Comparison of ENCODE assay signal across 8 mouse cellular contexts in genomic region chr17:83707372-83707771, GRCm38 (mm10). TPM values are rescaled to one million over a fixed set of nuclear protein-coding genes. Genes with fewer than 3 reads are reported as not detected.
DNase-seq lines count a peak whose midpoint lies in the region; ATAC-seq and TF ChIP-seq lines count a peak whose summit lies in the region.

No protein-coding gene starts in this region.

- H3K27ac ChIP-seq in heart, postnatal 0 days (ENCODE audit: low read depth): no peak overlapping the region
- no peak overlapping the region for H3K27ac ChIP-seq in forebrain, postnatal 0 days (ENCODE audit: low read depth, low read length)
- no peak overlapping the region for H3K27ac ChIP-seq in midbrain, embryonic 12.5 days (replicated peaks)

- intact Hi-C loops in heart, postnatal 36 days (cut with DNase I): loop anchor here (5.0 to 10.0 kb wide), 2 partner anchors 190 to 433 kb away; partner anchors contain the start of gene Cox7a2l
- intact Hi-C loops in left cerebral cortex, postnatal 4 days (cut with DNase I): loop anchor here (5.0 kb wide), 1 partner anchor 75 kb away; the partner anchor contains the start of gene Kcng3

- no peak for DNase-seq in heart, postnatal 0 days (ENCODE audit: low spot score)
- DNase-seq in heart, postnatal 36 days: no peak
- DNase-seq in forebrain, postnatal 0 days: no peak
- DNase-seq in frontal cortex, postnatal 10 days (ENCODE audit: low spot score in 2 of 2): no peak
- DNase-seq in layer of hippocampus, postnatal 36 days: no peak
- no peak for DNase-seq in left cerebral cortex, postnatal 4 days

- H3K4me2 ChIP-seq in heart, postnatal 0 days (ENCODE audit: low read depth, low read length): peak overlapping the region; percentile 95; the same call in 1 of the 2 replicates
- peak overlapping the region; percentile 93 for H3K4me2 ChIP-seq in forebrain, postnatal 0 days (ENCODE audit: low read depth)
- H3K4me2 ChIP-seq in midbrain, embryonic 12.5 days (replicated peaks): peak overlapping the region; percentile 86; the same call in 1 of the 2 replicates

- H3K4me1 ChIP-seq in heart, postnatal 0 days (ENCODE audit: control insufficient read depth, insufficient read depth): no peaks in the 10 kb centered on the region
- H3K4me1 ChIP-seq in E14TG2a.4 (replicated peaks; ENCODE audit: low read depth, low read length): peaks cover 82% of the 10 kb centered on the region
- no peaks in the 10 kb centered on the region for H3K4me1 ChIP-seq in forebrain, postnatal 0 days (ENCODE audit: insufficient read depth)
- peaks cover 19% of the 10 kb centered on the region for H3K4me1 ChIP-seq in midbrain, embryonic 12.5 days

- TF ChIP-seq EP300 in heart, postnatal 0 days (IDR thresholded peaks at IDR 0.05; ENCODE audit: low read depth): no peak

- no peak overlapping the region for H3K9ac ChIP-seq in heart, postnatal 0 days (replicated peaks; ENCODE audit: low read depth, low read length)
- H3K9ac ChIP-seq in forebrain, postnatal 0 days: peak overlapping the region; percentile 80; the same call in 1 of the 2 replicates
- H3K9ac ChIP-seq in midbrain, embryonic 12.5 days (replicated peaks): no peak overlapping the region

- H3K4me3 ChIP-seq in heart, postnatal 0 days (ENCODE audit: low read depth, low read length): 0 out of 2 replicates have a peak overlapping the region, but pooled peaks have one; percentile 85
- H3K4me3 ChIP-seq in E14TG2a.4 (replicated peaks; ENCODE audit: low read length): peak overlapping the region; percentile 92
- H3K4me3 ChIP-seq in forebrain, postnatal 0 days (ENCODE audit: low read depth, low read length): no peak overlapping the region
- no peak overlapping the region for H3K4me3 ChIP-seq in midbrain, embryonic 12.5 days

- H3K9me3 ChIP-seq in heart, postnatal 0 days (replicated peaks; ENCODE audit: control insufficient read depth, low read length): no peaks in the 10 kb centered on the region
- no peaks in the 10 kb centered on the region for H3K9me3 ChIP-seq in E14TG2a.4 (ENCODE audit: low read length)
- no peaks in the 10 kb centered on the region for H3K9me3 ChIP-seq in forebrain, postnatal 0 days (ENCODE audit: low read length)
- no peaks in the 10 kb centered on the region for H3K9me3 ChIP-seq in midbrain, embryonic 12.5 days

- no peaks in the 10 kb centered on the region for H3K27me3 ChIP-seq in heart, postnatal 0 days (ENCODE audit: control insufficient read depth, insufficient read depth, low read length)
- H3K27me3 ChIP-seq in E14TG2a.4 (ENCODE audit: insufficient read depth, low read length): no peaks in the 10 kb centered on the region
- H3K27me3 ChIP-seq in forebrain, postnatal 0 days (ENCODE audit: insufficient read depth, low read length): no peaks in the 10 kb centered on the region
- no peaks in the 10 kb centered on the region for H3K27me3 ChIP-seq in midbrain, embryonic 12.5 days

- WGBS in heart, postnatal 0 days: 83% methylated on average over 4 of the region's 4 CpGs
- WGBS in forebrain, postnatal 0 days: 68% methylated on average over 4 of the region's 4 CpGs
- WGBS in midbrain, embryonic 12.5 days: 80% methylated on average over 4 of the region's 4 CpGs

- no peak for TF ChIP-seq CTCF in heart, postnatal 0 days (IDR thresholded peaks at IDR 0.05; ENCODE audit: low read depth)
- no peak for TF ChIP-seq CTCF in E14TG2a.4 (conservative IDR thresholded peaks at IDR 0.05; ENCODE audit: low read length)
- TF ChIP-seq CTCF in forebrain, postnatal 0 days (IDR thresholded peaks at IDR 0.05; ENCODE audit: low read depth): no peak

- H3K36me3 ChIP-seq in heart, postnatal 0 days (replicated peaks; ENCODE audit: control insufficient read depth, insufficient read depth, low read length): peaks cover 12% of the 10 kb centered on the region
- peaks cover 47% of the 10 kb centered on the region for H3K36me3 ChIP-seq in E14TG2a.4 (ENCODE audit: insufficient read depth, low read length)
- 0 out of 2 replicates have a peak, but pooled peaks cover 3% of the 10 kb centered on the region for H3K36me3 ChIP-seq in forebrain, postnatal 0 days (ENCODE audit: insufficient read depth)
- 0 out of 2 replicates have a peak, but pooled peaks cover 2% of the 10 kb centered on the region for H3K36me3 ChIP-seq in midbrain, embryonic 12.5 days

- no peak for ATAC-seq in heart, postnatal 0 days (ENCODE audit: insufficient read depth, low read depth)
- ATAC-seq in forebrain, postnatal 0 days: no peak
- ATAC-seq in midbrain, embryonic 12.5 days (ENCODE audit: low FRiP score, low read depth): no peak

RNA-seq across cellular contexts. Expression of gene Mta3, which starts 1.4 kb away (rescaled TPM):
- 28.3 and 34.7 TPM in 2 replicates for total RNA-seq in heart, postnatal 0 days (2014; rRNA removed; ENCODE audit: low replicate concordance)
- polyA plus RNA-seq in heart, postnatal 0 days (2015; fragmentation: Nextera tagmentation; extraction: Ambion mirVana): 34.3 and 34.6 TPM in 2 replicates
- 10 to 100 TPM; 22.2 to 22.4 TPM for total RNA-seq in heart, postnatal 36 days (2021)
- 38.9 and 47.5 TPM in 2 replicates for total RNA-seq in forebrain, postnatal 0 days (2014; rRNA removed)
- polyA plus RNA-seq in forebrain, postnatal 0 days (2015; fragmentation: Nextera tagmentation; extraction: Ambion mirVana): 28.0 and 35.7 TPM in 2 replicates
- 34.6 and 36.8 TPM in 2 replicates for polyA plus RNA-seq in midbrain, embryonic 12.5 days (2016; fragmentation: Nextera tagmentation; extraction: Ambion mirVana)
- 10 to 100 TPM; 94.7 to 97.6 TPM for total RNA-seq in layer of hippocampus, postnatal 36 days (2021)
- 10 to 100 TPM; 56.0 to 61.5 TPM for total RNA-seq in left cerebral cortex, postnatal 4 days (2021)

Comparison
In these comparisons a context has a peak if more than half of its experiments do, and no peak if none do; other contexts are left out.
1. H3K4me3 ChIP-seq: peak in heart, postnatal 0 days (single experiment) and E14TG2a.4 (single experiment); none in forebrain, postnatal 0 days (single experiment) and midbrain, embryonic 12.5 days (single experiment).
2. Peak in every context shown above with its lines, with median percentiles within 50 percentile points of each other: H3K4me2 ChIP-seq.